Mouse (Mus musculus): ENCODE measurements around the gene Pyroxd1. TPM values are rescaled to one million over a fixed set of nuclear protein-coding genes. Genes with fewer than 3 reads are reported as not detected.

Pyroxd1 gene
- polyA plus RNA-seq, 1 experiment: 4.9 TPM

DNA sequence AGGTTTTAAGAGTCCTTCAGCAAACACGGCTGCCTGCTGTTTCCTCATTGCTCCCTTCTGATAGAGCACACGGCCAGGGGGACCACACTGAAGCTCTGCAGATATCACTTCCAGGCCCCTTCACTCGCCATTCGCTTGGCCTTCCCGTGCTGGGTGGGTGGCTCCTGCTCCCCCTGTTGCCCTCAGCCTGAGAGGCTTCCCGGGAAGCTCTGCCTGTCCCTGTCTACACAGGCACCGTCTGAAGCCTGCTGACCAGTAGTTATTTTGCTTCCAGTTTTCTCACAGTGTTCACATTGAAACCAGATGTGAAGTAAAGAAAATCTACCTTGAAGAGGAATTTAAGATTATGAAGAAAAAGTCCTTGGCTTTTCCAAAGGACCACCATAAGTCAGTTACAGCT lies 11.7 kb downstream of the Pyroxd1 start:
- H3K4me1 ChIP-seq (ENCODE audit: control insufficient read depth, insufficient read depth, insufficient read length, low read length): no peaks in the 10 kb centered on the region
- no peak overlapping the region for H3K4me3 ChIP-seq (ENCODE audit: insufficient read depth, low read depth, low read length)
- H3K27ac ChIP-seq (replicated peaks; ENCODE audit: low read depth, low read length): no peak overlapping the region

DNA sequence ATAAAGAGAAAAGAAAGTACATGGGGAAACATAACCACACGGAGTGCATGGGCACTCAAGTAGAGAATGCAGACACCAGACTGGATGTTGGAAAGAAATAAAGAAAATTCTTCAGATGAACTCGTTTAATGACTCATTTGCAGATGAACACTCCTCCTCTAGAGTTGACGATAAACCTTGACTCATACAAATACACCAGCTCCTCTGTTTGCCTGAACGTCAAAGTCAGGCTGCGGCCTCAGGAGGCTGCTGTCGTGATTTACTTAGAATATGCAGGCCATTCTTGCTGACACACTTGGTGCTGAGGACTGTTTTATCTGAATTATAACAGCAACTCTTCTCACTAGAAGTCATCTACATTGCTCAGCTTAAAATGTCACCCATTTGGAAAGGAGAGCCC lies 16.6 kb downstream of the Pyroxd1 start:
- no peaks in the 10 kb centered on the region for H3K4me1 ChIP-seq (ENCODE audit: control insufficient read depth, insufficient read depth, insufficient read length, low read length)

DNA sequence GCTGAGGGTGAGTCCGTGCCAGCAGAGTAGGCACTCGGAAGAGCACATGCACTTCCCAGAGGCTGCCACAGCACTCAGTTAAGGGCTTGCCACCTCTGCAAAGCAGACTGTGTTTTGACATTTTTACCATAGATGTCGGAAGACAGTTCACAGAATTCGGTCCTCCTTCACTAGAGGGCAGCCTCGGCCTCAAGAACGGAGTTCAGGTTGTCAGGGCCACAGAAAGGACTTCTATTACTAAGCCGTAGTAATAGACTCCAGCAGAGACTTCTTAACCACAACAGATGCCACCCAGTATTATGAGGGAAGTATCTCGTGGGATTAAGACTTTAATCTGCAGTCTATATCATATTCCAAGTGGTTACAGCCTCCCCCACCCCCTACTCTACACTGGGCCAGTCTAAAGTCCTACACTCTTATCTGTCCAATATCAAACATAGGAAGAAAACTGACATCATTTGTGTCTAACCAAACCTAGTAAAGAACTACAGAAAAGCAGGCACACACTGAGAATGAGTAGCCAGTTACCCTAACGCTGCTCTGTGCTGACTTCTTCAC lies 17.6 kb downstream of the Pyroxd1 start:
- H3K4me1 ChIP-seq (ENCODE audit: control insufficient read depth, insufficient read depth, insufficient read length, low read length): no peaks in the 10 kb centered on the region
- H3K4me3 ChIP-seq (ENCODE audit: insufficient read depth, low read depth, low read length): no peak overlapping the region
- no peak overlapping the region for H3K27ac ChIP-seq (replicated peaks; ENCODE audit: low read depth, low read length)

More for the DNA sequence above, 16.6 kb downstream of the Pyroxd1 start:
- no peak overlapping the region for H3K4me3 ChIP-seq (ENCODE audit: insufficient read depth, low read depth, low read length)
- H3K27ac ChIP-seq (replicated peaks; ENCODE audit: low read depth, low read length): no peak overlapping the region

DNA sequence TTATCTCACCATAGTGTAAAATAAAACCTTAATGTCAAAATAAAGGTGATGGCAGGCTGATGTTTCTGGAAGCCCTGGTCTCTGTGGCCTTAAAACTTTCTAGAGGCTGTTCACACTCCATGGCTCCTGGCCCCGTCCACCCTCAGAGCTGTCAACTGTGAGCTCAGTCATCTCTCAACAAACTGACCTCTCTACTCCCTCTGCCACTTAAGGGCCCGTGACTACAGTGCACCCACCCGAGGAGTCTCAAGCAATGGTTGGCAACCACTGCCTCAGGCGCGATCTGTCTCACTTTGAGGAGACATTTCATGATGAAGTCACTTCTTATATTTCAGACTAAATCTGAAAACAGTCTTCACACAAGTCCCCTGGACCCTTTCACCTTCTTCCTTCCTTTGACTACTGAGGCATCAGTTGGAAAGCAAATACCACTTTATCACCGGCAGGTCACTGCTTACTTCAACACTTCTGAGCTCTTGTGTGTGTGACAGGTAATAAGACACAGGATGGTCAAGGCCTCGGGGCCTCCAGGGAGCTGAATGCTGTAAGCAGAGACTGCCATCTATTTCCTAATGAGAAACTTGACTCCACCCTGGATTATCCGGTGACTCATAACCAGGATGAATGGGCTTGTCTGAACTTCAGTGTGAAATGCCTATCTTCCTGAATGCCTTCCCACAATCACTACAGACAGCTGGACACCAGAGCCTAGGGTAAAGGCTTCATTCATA lies 20.5 kb downstream of the Pyroxd1 start:
- Histone ChIP-seq H3K4me1 (ENCODE audit: control insufficient read depth, insufficient read depth, insufficient read length, low read length) (no peaks in the 10 kb centered on the region), H3K27ac (replicated peaks; ENCODE audit: low read depth, low read length) (no peak overlapping the region), H3K4me3 (ENCODE audit: insufficient read depth, low read depth, low read length) (no peak overlapping the region)

DNA sequence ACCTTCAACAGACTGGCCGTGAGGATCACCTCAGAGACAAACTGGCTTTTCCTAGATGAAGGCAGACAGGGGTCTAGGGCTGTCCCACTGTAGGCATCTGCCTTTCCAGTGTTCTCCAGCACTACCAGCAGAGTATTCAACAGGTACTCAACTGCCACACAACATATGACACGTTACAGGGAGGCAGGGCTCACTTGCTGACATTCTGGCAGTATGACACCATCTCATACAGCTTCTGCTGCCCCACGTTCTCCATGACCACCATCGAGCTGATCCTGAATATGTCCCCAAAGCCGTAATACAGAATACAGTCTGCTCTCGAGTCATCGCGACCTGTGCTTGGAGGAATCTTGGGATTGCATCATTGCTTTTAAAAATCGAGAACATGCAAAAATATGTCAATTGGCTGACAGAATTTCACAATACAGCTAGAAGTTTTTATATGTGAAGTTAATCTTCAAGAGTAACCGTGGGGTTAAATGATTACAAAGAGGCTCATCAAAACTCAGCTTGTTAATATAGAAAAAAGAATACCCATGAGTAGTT lies 21.1 kb downstream of the Pyroxd1 start:
- Histone ChIP-seq H3K4me3 (ENCODE audit: insufficient read depth, low read depth, low read length) (no peak overlapping the region), H3K4me1 (ENCODE audit: control insufficient read depth, insufficient read depth, insufficient read length, low read length) (no peaks in the 10 kb centered on the region), H3K27ac (replicated peaks; ENCODE audit: low read depth, low read length) (no peak overlapping the region)

DNA sequence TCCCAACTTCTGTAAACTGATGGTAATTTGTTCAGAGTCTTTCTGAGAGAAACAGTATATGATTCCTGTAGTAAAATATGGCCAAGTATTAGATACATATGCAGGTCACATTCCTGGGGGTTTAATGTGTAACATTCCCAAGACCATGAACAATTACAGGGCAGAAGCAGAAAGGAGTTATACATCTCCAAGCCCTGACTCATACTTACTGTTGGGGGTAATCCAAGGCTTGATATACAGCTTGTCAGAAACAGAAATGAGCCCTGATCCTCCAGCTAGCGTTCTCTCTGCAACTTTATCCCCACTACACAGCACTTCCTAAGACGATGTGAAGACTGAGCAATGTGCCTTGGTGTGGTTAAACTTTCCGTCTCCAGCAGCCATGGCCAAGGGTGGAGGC lies 22.1 kb downstream of the Pyroxd1 start:
- Histone ChIP-seq H3K4me1 (ENCODE audit: control insufficient read depth, insufficient read depth, insufficient read length, low read length) (no peaks in the 10 kb centered on the region), H3K4me3 (ENCODE audit: insufficient read depth, low read depth, low read length) (no peak overlapping the region), H3K27ac (replicated peaks; ENCODE audit: low read depth, low read length) (no peak overlapping the region)

DNA sequence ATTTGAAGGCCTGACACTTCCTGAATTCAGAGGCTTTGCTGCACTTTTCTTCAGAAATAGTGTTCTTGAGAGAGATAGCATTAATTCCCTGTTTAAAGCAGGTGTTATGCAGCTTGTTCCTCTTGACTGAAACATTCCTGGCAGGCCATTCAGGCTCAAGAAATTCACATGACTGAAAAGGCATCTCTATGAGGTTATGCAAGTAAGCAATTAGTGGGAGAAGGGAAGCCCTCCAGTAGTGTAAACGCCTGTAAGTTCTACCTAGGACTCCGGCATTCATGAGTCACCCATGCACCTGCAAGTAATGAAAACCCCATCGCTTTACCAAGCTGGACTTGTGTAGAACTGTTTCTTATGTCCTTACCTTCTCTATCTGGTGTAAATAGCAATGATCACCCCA lies 24.1 kb downstream of the Pyroxd1 start:
- H3K4me3 ChIP-seq (ENCODE audit: insufficient read depth, low read depth, low read length): no peak overlapping the region
- no peak overlapping the region for H3K27ac ChIP-seq (replicated peaks; ENCODE audit: low read depth, low read length)
- no peaks in the 10 kb centered on the region for H3K4me1 ChIP-seq (ENCODE audit: control insufficient read depth, insufficient read depth, insufficient read length, low read length)

DNA sequence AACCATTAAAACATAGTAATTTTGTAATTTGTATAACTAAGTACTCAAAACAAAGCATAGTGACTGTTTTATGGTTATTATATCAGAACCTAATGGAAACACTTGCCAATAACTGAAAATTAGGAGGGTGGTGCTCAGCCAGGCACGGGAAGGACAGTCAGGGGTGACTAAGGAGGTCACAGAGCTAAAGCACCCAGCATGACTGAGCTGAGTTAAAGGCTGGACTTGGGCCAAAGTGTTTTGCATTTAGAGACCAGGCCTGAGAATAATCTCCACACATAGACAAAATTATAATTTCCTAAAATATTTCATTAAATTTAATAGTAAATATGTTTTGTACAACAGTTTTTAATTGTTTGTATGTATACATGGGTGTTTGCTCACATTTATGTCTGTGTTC lies 31.6 kb downstream of the Pyroxd1 start:
- H3K27ac ChIP-seq (replicated peaks; ENCODE audit: low read depth, low read length): no peak overlapping the region
- no peaks in the 10 kb centered on the region for H3K4me1 ChIP-seq (ENCODE audit: control insufficient read depth, insufficient read depth, insufficient read length, low read length)
- H3K4me3 ChIP-seq (ENCODE audit: insufficient read depth, low read depth, low read length): no peak overlapping the region

DNA sequence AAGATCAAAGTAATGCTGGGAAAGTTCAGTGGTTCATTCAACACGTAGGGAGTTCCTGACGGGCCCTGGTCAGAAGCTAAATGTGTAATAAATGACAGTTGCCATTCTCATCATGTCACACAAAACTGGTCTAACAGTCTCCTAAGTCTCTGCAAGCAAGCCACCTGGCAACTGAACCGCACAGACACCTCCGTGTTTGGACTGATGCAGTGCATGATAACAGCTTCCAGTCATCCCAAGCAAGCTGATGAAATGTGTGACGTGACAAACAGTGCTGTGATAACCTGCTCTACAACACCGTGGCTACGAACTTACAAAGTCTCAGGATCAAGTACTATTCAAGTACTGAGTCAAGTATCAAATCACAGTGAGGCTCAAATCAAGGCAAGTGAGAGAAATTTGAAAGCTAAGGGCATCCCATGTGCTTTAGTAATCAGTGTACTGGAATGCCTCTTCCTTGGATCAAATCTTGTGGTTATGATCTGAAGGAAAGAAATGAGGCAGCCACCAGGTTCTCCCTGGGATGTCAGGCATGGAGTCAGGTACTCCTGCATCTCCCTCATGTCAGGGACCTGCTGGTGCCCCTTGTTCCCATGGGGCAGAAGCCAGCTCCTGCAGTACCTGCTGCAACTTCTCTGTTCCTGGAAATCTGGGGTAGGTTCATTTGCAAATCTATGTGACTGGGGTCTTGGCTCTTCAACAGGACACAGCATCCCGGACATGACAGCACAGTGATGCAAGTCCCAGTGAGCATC lies 33.3 kb downstream of the Pyroxd1 start:
- Histone ChIP-seq H3K4me1 (ENCODE audit: control insufficient read depth, insufficient read depth, insufficient read length, low read length) (no peaks in the 10 kb centered on the region), H3K4me3 (ENCODE audit: insufficient read depth, low read depth, low read length) (no peak overlapping the region), H3K27ac (replicated peaks; ENCODE audit: low read depth, low read length) (no peak overlapping the region)

DNA sequence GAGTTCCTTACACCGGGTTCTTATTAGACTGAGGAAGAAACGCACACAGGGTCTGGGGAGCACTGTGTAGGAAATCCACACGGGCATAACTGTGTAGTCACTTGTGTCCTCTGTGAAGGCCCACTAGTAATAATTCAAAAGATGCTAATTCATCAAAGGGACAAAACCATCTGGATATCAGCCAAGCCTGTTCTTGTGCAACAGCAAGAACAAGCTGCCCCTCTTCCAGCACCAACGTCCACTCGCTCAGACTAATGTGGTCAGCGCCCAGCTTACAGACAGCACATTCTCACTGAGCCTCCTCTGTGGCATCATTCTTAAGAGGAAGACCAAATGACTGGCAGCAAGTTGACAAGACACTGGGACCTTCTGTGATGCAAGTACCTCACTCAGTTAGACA lies 34.5 kb downstream of the Pyroxd1 start:
- no peaks in the 10 kb centered on the region for H3K4me1 ChIP-seq (ENCODE audit: control insufficient read depth, insufficient read depth, insufficient read length, low read length)
- H3K4me3 ChIP-seq (ENCODE audit: insufficient read depth, low read depth, low read length): no peak overlapping the region
- H3K27ac ChIP-seq (replicated peaks; ENCODE audit: low read depth, low read length): no peak overlapping the region

DNA sequence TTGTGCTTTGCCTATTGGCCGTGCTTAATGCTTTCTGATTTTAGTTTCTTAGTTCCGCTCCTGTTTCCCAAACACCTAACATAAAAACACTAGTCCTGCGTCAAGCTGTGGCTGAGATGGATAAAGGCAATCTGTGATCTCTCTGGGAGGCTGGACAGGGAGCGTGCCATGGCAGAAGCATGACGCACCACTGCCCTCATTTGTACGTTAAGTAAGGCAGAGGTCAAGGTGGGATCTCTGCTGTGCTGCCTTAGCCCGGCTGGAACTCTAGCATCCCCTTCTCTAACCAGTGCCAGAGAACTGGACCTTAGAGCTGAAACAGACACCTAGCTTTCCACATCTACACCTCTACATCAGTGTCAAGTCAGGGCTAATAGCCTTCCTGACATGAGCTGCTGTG lies 36.2 kb downstream of the Pyroxd1 start:
- H3K27ac ChIP-seq (replicated peaks; ENCODE audit: low read depth, low read length): no peak overlapping the region
- no peak overlapping the region for H3K4me3 ChIP-seq (ENCODE audit: insufficient read depth, low read depth, low read length)
- no peaks in the 10 kb centered on the region for H3K4me1 ChIP-seq (ENCODE audit: control insufficient read depth, insufficient read depth, insufficient read length, low read length)

DNA sequence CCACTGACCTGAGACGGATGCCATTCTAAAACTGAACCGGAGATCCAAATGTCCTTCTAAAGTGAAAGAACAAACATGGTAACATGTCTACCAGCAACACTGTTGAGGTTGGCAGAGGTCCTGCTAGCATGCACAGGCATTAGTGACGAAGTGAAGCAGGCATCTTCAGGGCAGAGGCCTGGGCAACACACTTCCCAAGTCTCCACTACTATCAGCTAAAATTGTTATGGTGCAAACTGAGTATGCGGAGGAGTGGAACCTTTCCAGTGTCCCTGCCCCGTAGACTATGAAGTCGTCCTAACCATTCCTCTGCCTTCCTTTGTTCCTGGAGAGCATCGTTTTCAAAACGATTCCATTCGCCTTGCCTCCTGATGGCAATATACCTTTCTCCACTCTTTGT lies 39.1 kb downstream of the Pyroxd1 start:
- Histone ChIP-seq H3K4me3 (ENCODE audit: insufficient read depth, low read depth, low read length) (no peak overlapping the region), H3K4me1 (ENCODE audit: control insufficient read depth, insufficient read depth, insufficient read length, low read length) (peaks cover 3% of the 10 kb centered on the region), H3K27ac (replicated peaks; ENCODE audit: low read depth, low read length) (no peak overlapping the region)

DNA sequence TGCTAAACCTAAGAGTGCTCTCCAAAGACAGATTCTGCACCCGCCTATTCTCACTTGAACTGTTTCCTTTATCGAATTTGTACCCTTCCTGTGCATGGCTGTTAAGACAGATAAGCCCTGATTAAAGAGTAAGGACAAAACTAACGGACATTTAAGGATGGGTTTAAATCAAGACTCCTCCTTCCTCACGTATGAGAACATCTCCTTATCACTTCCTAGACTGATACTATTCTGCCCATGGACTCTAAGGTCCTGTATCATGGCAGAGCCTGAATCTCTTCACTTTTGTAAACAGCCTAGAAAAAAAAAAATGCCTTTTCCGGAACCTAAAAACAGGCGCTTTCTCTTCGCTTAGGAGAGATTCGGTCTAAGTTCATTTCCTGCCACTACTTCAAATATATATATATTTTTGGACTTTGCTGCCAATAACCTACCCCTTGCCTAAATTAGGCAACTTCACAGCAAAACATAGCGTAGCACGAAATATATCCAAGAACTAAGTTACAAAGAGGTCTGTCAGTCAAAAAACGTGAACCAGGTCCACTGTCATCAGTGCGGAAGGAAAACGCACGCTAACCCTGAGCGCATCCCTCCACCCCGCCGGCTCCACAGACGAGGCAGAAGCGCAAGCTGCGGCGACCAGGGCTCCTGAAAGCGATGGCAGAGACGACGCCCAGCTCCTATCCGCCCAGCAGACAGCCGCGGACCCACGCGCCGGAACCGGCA lies 41.0 kb downstream of the Pyroxd1 start:
- Histone ChIP-seq H3K4me3 (ENCODE audit: insufficient read depth, low read depth, low read length) (peak overlapping the region; percentile 97), H3K27ac (replicated peaks; ENCODE audit: low read depth, low read length) (no peak overlapping the region), H3K4me1 (ENCODE audit: control insufficient read depth, insufficient read depth, insufficient read length, low read length) (peaks cover 7% of the 10 kb centered on the region)

DNA sequence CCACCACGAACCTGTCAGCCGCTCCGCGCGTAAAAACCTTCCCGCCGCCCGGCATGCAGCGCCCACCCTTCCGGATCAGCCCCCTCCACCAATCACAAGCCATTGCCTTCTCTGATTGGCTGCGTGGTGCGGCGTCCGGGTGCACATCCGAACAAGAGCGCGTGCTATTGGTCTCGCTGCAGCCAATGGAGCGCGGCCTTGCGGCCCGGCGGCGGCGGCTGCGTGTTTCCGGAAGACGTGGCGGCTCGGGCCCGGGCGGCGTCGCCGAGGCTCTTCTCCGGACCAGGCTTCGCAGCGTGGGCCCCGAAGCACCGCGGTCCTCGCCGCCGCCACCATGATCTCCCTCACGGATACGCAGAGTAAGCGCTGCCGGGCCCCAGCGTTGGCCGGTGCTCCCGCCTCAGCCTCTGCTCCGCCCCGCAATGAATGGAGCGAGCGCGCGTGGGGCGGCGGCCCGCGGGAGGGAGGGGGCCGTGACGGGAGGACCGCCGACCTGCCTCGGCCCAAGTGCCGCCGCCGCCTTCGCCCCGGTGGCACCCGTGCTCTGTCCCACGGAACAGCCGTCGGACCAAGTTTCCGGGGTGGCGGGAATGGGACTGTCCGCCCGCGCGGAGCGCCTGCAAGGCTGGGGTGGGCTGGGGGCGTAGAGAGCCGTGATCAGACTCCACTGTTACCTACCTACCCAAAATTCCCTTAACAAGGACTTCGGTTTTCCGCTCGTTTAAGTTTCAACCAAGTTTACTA lies 41.7 kb downstream of the Pyroxd1 start, which contains the start of the genes Recql and Golt1b:
TSS of gene Recql (minus strand) at position 77 of the 744 bp plus-strand sequence.
TSS of gene Golt1b (plus strand) at position 211 of the 744 bp plus-strand sequence.
- Histone ChIP-seq H3K4me3 (ENCODE audit: insufficient read depth, low read depth, low read length) (peak within 1 kb of the TSS; percentile 97), H3K4me1 (ENCODE audit: control insufficient read depth, insufficient read depth, insufficient read length, low read length) (peaks cover 7% of the 10 kb centered on the region), H3K27ac (replicated peaks; ENCODE audit: low read depth, low read length) (no peak within 1 kb of the TSS)

All from brown adipose tissue, adult 24 weeks (tissue).